Mouse (Mus musculus): ENCODE data around the gene Pla2g6.

- TF ChIP-seq POLR2A (IDR thresholded peaks at IDR 0.05; ENCODE audit: insufficient read depth, low read length) = no peak
- no peak for TF ChIP-seq CTCF (IDR thresholded peaks at IDR 0.05; ENCODE audit: low read depth, low read length)
- no peak for TF ChIP-seq EP300 (IDR thresholded peaks at IDR 0.05; ENCODE audit: insufficient read depth, low read depth, low read length)
Observed at GRCm38 (mm10) chr15:79252580-79252979, 75.6 kb downstream of the Pla2g6 start.

All from ES-Bruce4 (cell line).